Mouse (Mus musculus) E14TG2a.4 (cell line): ENCODE data around the gene Iqcj.

Experiments used
- H3K27me3 ChIP-seq: 2 replicates; pipeline ENCODE4 v1.6.1; 2014; ENCODE audit warnings: low read length, control low read depth; ENCODE audit not compliant: insufficient read depth
- H3K36me3 ChIP-seq: 2 replicates; pipeline ENCODE4 v1.6.1; 2014; ENCODE audit warnings: low read length, control low read depth; ENCODE audit not compliant: insufficient read depth
- H3K4me1 ChIP-seq: replicated peaks from 2 replicates; pipeline ENCODE4 v1.6.1; 2014; ENCODE audit warnings: low read depth, low read length, control low read depth
- H3K4me3 ChIP-seq: replicated peaks from 2 replicates; pipeline ENCODE4 v1.5.1; 2014; ENCODE audit warnings: mild to moderate bottlenecking, low read length
- H3K9me3 ChIP-seq: 2 replicates; pipeline ENCODE4 v1.6.1; 2014; ENCODE audit warnings: low read length, control low read depth
- CTCF ChIP-seq: conservative IDR thresholded peaks from 2 replicates; pipeline ENCODE4 v1.5.1; 2014; ENCODE audit warnings: low read length
- NANOG ChIP-seq: IDR thresholded peaks from 2 replicates; pipeline ENCODE4 v1.6.1; 2014; ENCODE audit warnings: borderline replicate concordance, low read length, mixed read lengths
- POU5F1 ChIP-seq: IDR thresholded peaks from 2 replicates; pipeline ENCODE4 v1.6.1; 2014; ENCODE audit warnings: low read length, borderline replicate concordance

The Iqcj gene

GRCm38 (mm10) chr3:67974340-67974998 is 82.4 kb downstream of the Iqcj start:
- TF ChIP-seq POU5F1 = no peak
- TF ChIP-seq CTCF = no peak
- no peak for TF ChIP-seq NANOG
- no peaks in the 10 kb centered on the region for H3K27me3 ChIP-seq
- no peak overlapping the region for H3K4me3 ChIP-seq
- peaks cover 15% of the 10 kb centered on the region for H3K9me3 ChIP-seq
- no peaks in the 10 kb centered on the region for H3K4me1 ChIP-seq
- H3K36me3 ChIP-seq = no peaks in the 10 kb centered on the region

GRCm38 (mm10) chr3:67980006-67980405 is 88.0 kb downstream of the Iqcj start:
- Histone ChIP-seq H3K4me1 (0 out of 2 replicates have a peak, but pooled peaks cover 1% of the 10 kb centered on the region), H3K27me3 (no peaks in the 10 kb centered on the region), H3K4me3 (no peak overlapping the region), H3K9me3 (no peaks in the 10 kb centered on the region), H3K36me3 (no peaks in the 10 kb centered on the region)
- TF ChIP-seq POU5F1 = no peak
- TF ChIP-seq CTCF = no peak
- no peak for TF ChIP-seq NANOG

GRCm38 (mm10) chr3:67983329-67983728 is 91.3 kb downstream of the Iqcj start:
- Histone ChIP-seq H3K9me3 (no peaks in the 10 kb centered on the region), H3K4me1 (peaks cover 11% of the 10 kb centered on the region), H3K27me3 (no peaks in the 10 kb centered on the region), H3K36me3 (no peaks in the 10 kb centered on the region), H3K4me3 (no peak overlapping the region)
- TF ChIP-seq CTCF = no peak
- TF ChIP-seq POU5F1 = no peak
- no peak for TF ChIP-seq NANOG

GRCm38 (mm10) chr3:68002415-68002814 is 110.4 kb downstream of the Iqcj start:
- Histone ChIP-seq H3K4me3 (no peak overlapping the region), H3K36me3 (no peaks in the 10 kb centered on the region), H3K9me3 (no peaks in the 10 kb centered on the region), H3K27me3 (no peaks in the 10 kb centered on the region), H3K4me1 (no peaks in the 10 kb centered on the region)
- TF ChIP-seq POU5F1 (no peak), CTCF (no peak), NANOG (no peak)

GRCm38 (mm10) chr3:68012342-68012741 is 120.3 kb downstream of the Iqcj start:
- Histone ChIP-seq H3K4me3 (no peak overlapping the region), H3K36me3 (no peaks in the 10 kb centered on the region), H3K27me3 (no peaks in the 10 kb centered on the region), H3K9me3 (peaks cover 5% of the 10 kb centered on the region; the same call in 1 of the 2 replicates), H3K4me1 (0 out of 2 replicates have a peak, but pooled peaks cover 7% of the 10 kb centered on the region)
- TF ChIP-seq POU5F1 = no peak
- no peak for TF ChIP-seq CTCF
- TF ChIP-seq NANOG = no peak

- 0 out of 2 replicates have a peak, but pooled peaks cover 7% of the 10 kb centered on the region for H3K4me1 ChIP-seq
- H3K36me3 ChIP-seq = no peaks in the 10 kb centered on the region
- no peak overlapping the region for H3K4me3 ChIP-seq
- H3K27me3 ChIP-seq = no peaks in the 10 kb centered on the region
- H3K9me3 ChIP-seq = peaks cover 5% of the 10 kb centered on the region; the same call in 1 of the 2 replicates
- TF ChIP-seq POU5F1 = no peak
- TF ChIP-seq CTCF = no peak
- TF ChIP-seq NANOG = no peak
Observed at GRCm38 (mm10) chr3:68015786-68016185, 123.8 kb downstream of the Iqcj start.

GRCm38 (mm10) chr3:68019401-68019800 is 127.4 kb downstream of the Iqcj start:
- Histone ChIP-seq H3K4me1 (no peaks in the 10 kb centered on the region), H3K36me3 (no peaks in the 10 kb centered on the region), H3K4me3 (no peak overlapping the region), H3K9me3 (peaks cover 5% of the 10 kb centered on the region; the same call in 1 of the 2 replicates), H3K27me3 (no peaks in the 10 kb centered on the region)
- no peak for TF ChIP-seq POU5F1

- Histone ChIP-seq H3K9me3 (no peaks in the 10 kb centered on the region), H3K4me1 (no peaks in the 10 kb centered on the region), H3K27me3 (no peaks in the 10 kb centered on the region), H3K4me3 (no peak overlapping the region), H3K36me3 (no peaks in the 10 kb centered on the region)
- no peak for TF ChIP-seq NANOG
- TF ChIP-seq CTCF = no peak
- TF ChIP-seq POU5F1 = no peak
Observed at GRCm38 (mm10) chr3:68036097-68036496, 144.1 kb downstream of the Iqcj start.

- H3K4me3 ChIP-seq = no peak overlapping the region
- H3K27me3 ChIP-seq = peaks cover 2% of the 10 kb centered on the region; the same call in 1 of the 2 replicates
- H3K36me3 ChIP-seq = no peaks in the 10 kb centered on the region
- no peaks in the 10 kb centered on the region for H3K4me1 ChIP-seq
- no peaks in the 10 kb centered on the region for H3K9me3 ChIP-seq
- no peak for TF ChIP-seq POU5F1
- TF ChIP-seq NANOG = no peak
- TF ChIP-seq CTCF = no peak
Observed at GRCm38 (mm10) chr3:68042951-68043350, 150.9 kb downstream of the Iqcj start.
